Mouse (Mus musculus) small intestine, adult 2 months (tissue): ENCODE results near the gene Fbf1. TPM values are rescaled to one million over a fixed set of nuclear protein-coding genes. Genes with fewer than 3 reads are reported as not detected.

Experiments used
- H3K27ac ChIP-seq: fragments of 200-500 bp; 2 replicates; pipeline ENCODE4 v1.5.1; 2012; ENCODE audit warnings: low read depth, low read length, control low read depth, inconsistent platforms; ENCODE audit not compliant: insufficient read depth
- H3K27me3 ChIP-seq: fragments of 200-500 bp; 2 replicates; pipeline ENCODE4 v1.6.1; 2012; ENCODE audit warnings: mild to moderate bottlenecking, moderate library complexity, low read length, inconsistent platforms; ENCODE audit not compliant: control insufficient read depth, insufficient read depth
- H3K36me3 ChIP-seq: fragments of 200-500 bp; 2 replicates; pipeline ENCODE4 v1.6.1; 2012; ENCODE audit warnings: mild to moderate bottlenecking, low read length, control low read depth, inconsistent platforms; ENCODE audit not compliant: control insufficient read depth, insufficient read depth
- H3K4me1 ChIP-seq: fragments of 200-500 bp; 2 replicates; pipeline ENCODE4 v1.6.1; 2012; ENCODE audit warnings: low read length, inconsistent platforms, mixed read lengths; ENCODE audit not compliant: control insufficient read depth, insufficient read depth, insufficient read length
- H3K4me3 ChIP-seq: fragments of 200-500 bp; 2 replicates; pipeline ENCODE4 v1.5.1; 2012; ENCODE audit warnings: low read depth, mild to moderate bottlenecking, control low read depth, inconsistent platforms, low read length, moderate library complexity
- CTCF ChIP-seq: fragments of 200-500 bp; IDR thresholded peaks from 2 replicates; pipeline ENCODE4 v1.5.1; 2012; ENCODE audit warnings: low read depth, mild to moderate bottlenecking, control low read depth, inconsistent platforms, low read length, moderate library complexity, mixed read lengths; ENCODE audit not compliant: insufficient replicate concordance, insufficient read length; ENCODE audit errors: extremely low read depth
- POLR2A ChIP-seq: fragments of 200-500 bp; IDR thresholded peaks from 2 replicates; pipeline ENCODE4 v1.6.1; 2012; ENCODE audit warnings: low read depth, mild to moderate bottlenecking, control low read depth, inconsistent platforms, low read length, moderate library complexity
- WGBS: fragments of 180-500 bp; shearing (Covaris S2); methylation state at CpG from one replicate; pipeline ENCODE4 v1.1.7; 2018; 5-methylcytosine and 5-hydroxymethylcytosine counted together
- polyA plus RNA-seq: library from polyadenylated mRNA; depleted of rRNA; stranded (reverse); fragments of >200 nt; gene quantifications from 2 replicates; pipeline ENCODE4 v1.2.3, GENCODE M21; 2012

The Fbf1 gene
- polyA plus RNA-seq, 1 experiment, result 6.5 TPM

DNA sequence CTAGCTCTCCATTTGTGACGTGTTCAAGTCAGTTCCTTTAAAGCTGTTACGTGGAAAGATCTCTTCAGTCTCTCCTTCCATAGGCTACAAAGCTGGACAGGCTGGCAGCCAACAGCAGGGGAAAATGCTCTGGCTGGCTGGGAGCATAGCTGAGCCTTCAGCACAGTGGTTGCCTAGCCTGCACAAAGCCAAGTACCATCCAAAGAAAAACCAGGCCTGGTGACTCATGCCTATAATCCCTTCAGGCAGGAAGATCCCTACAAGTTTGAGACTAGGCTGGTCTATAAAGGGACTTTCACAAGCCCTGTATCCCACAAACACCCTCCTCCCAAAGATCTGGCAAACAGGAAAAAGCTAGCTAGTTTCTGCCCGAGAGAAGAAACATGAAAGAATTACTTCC, 17.9 kb upstream of the Fbf1 start:
- Histone ChIP-seq H3K4me1 (peaks cover 4% of the 10 kb centered on the region; the same call in 1 of the 2 replicates), H3K36me3 (peaks cover 74% of the 10 kb centered on the region), H3K27ac (no peak overlapping the region), H3K27me3 (no peaks in the 10 kb centered on the region), H3K4me3 (no peak overlapping the region)
- TF ChIP-seq CTCF (no peak), POLR2A (no peak)
- 84% methylated on average over 3 of the region's 3 CpGs for WGBS

DNA sequence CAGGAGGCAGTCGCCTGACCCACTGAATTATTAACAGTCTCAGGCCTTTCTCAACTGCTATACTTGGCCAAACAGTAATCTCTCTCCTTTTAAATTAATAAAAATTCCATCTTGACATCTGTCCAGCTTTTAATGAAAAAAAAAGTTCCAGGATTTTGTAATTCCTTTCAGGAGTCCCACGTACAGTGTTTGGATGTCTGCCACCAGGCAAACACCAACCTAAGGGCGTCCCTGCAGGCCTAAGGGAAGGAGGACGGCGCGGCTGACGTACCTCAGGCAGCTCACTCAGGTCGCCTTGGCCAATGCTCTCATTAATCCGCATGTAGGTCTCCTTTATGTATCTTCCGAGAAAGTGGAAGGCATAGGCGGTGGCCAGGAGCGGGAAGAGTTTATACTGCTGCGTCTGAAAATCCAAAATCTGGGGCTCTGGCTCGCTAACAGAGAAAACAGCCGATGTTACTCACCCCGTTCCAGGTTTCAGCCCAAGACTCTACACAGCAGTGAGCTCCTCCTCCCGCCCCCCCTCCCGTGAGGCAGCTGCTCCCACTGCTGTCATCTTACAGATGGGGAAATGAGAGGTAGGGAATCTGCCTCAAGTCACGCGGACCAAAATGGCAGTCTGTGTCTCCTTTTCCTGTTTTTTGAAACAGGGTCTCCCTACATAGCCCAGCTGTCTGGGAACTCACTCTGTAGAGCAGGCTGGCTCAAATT, 10.6 kb upstream of the Fbf1 start:
- Histone ChIP-seq H3K4me3 (no peak overlapping the region), H3K27ac (no peak overlapping the region), H3K36me3 (peaks cover 85% of the 10 kb centered on the region), H3K4me1 (no peaks in the 10 kb centered on the region), H3K27me3 (no peaks in the 10 kb centered on the region)
- 88% methylated on average over 20 of the region's 20 CpGs for WGBS
- TF ChIP-seq CTCF (no peak), POLR2A (no peak)

DNA sequence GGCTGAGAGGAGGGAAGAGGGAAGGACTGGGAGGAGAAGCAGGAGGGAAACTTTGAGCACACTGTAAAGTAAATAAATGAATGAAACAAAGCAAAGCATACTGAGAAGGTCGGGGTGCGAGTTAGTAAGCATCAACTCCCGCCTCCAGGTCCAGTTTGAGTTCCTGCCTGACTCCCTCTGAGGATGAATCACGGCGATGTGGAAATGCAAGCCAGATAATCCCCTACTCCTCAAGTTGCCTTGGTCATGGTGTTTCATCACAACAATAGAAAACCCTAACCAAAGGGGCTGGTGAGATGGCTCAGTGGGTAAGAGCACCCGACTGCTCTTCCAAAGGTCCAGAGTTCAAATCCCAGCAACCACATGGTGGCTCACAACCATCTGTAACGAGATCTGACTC, 8.0 kb upstream of the Fbf1 start:
- no peaks in the 10 kb centered on the region for H3K4me1 ChIP-seq
- no peak overlapping the region for H3K27ac ChIP-seq
- H3K4me3 ChIP-seq, result no peak overlapping the region
- TF ChIP-seq POLR2A (no peak), CTCF (no peak)
- peaks cover 84% of the 10 kb centered on the region for H3K36me3 ChIP-seq
- 87% methylated on average over 7 of the region's 7 CpGs for WGBS
- H3K27me3 ChIP-seq, result no peaks in the 10 kb centered on the region

DNA sequence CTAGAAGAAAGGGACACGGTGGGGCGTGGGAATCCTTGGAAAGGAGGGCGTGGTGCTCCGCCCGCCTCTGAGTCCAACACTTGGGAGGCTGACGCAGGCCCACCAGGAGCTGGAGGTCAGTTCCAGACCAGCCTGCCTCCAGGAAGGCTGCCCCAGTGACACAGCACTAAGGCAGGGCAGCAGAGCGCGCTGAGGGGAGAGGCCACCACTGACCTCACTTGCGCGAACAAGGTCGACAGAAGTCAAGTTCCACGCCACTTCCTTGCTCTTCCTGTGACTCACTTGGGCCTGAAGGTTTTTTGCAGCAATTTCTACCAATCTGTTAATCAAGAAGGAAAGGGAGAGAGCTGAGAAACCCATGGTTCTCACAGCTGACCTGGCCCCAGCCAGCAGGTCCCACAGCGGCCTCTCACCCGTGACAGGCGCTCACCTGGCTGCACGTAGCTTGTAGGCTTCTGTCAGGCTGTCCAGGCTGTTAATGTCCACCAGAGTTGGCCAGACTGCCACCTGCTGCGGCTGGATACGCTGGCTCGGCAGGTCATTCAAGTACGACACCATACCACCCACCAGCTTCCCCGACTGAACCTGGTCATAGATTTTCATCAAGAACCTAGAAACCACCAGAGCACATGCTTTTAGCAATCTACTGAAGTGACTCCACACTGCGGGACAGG, 6.9 kb upstream of the Fbf1 start:
- no peak overlapping the region for H3K27ac ChIP-seq
- H3K27me3 ChIP-seq, result no peaks in the 10 kb centered on the region
- peaks cover 75% of the 10 kb centered on the region for H3K36me3 ChIP-seq
- TF ChIP-seq POLR2A (no peak), CTCF (no peak)
- no peak overlapping the region for H3K4me3 ChIP-seq
- no peaks in the 10 kb centered on the region; the same call in 1 of the 2 replicates for H3K4me1 ChIP-seq
- WGBS, result 88% methylated on average over 22 of the region's 22 CpGs

DNA sequence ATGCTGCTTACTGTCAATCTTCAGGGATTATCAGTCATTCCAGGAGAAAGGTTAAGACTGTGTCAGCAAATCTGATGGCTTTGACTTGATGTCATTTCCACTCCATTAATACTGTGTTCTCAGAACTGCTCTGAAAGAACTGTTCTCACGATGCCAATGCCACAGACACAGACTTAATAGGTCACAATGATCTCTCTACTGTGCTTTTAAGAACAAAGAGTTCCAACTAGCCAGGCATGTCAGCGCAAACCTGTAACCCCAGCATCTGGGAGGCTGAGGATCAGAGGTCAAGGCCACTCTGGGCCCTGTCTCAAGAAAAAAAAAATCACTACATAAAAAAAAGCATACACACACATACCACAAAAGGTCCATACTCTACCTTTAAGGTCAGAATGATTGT, 4.0 kb upstream of the Fbf1 start:
- Histone ChIP-seq H3K36me3 (peaks cover 49% of the 10 kb centered on the region), H3K27me3 (no peaks in the 10 kb centered on the region), H3K4me3 (no peak overlapping the region), H3K27ac (no peak overlapping the region), H3K4me1 (peaks cover 3% of the 10 kb centered on the region; the same call in 1 of the 2 replicates)
- TF ChIP-seq CTCF, result no peak
- no peak for TF ChIP-seq POLR2A
- WGBS, result 77% methylated on average over 2 of the region's 2 CpGs

DNA sequence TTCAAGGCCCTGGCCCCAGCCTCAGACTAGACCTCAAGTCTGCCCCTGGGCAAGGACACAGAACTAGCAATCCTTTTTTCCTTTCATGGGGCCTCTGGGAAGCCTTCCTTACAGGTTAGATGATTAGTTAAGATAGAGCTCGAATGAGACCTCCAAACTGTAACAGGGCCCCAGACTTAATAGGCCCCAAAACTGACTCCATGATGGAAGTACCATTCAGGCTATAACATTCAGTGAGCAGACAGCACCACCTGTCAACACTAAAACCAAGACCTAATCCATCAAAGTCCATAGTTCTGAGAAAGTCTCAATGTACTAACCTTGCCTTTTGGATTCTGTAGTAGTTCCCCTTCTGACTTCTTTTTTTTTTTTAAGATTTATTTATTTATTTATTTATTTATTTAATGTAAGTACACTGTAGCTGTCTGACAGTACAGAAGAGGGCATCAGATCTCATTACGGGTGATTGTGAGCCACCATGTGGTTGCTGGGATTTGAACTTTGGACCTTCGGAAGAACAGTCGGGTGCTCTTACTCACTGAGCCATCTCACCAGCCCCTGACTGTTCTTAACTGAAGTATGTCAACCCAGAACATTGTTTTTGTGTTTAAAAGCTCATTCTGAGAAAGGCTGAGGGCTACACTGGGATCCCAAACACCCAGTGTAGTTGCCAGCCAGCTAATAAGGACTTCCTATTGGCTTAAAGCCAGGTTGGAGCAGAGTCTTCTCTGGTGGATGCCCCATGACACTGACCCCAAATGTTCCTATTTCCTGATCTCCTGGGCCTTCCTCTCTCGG, 2.2 kb upstream of the Fbf1 start:
- WGBS, result 35% methylated on average over 5 of the region's 5 CpGs
- Histone ChIP-seq H3K36me3 (peaks cover 35% of the 10 kb centered on the region), H3K27ac (no peak overlapping the region), H3K27me3 (no peaks in the 10 kb centered on the region), H3K4me1 (peaks cover 3% of the 10 kb centered on the region; the same call in 1 of the 2 replicates), H3K4me3 (no peak overlapping the region)
- TF ChIP-seq CTCF (no peak), POLR2A (no peak)

DNA sequence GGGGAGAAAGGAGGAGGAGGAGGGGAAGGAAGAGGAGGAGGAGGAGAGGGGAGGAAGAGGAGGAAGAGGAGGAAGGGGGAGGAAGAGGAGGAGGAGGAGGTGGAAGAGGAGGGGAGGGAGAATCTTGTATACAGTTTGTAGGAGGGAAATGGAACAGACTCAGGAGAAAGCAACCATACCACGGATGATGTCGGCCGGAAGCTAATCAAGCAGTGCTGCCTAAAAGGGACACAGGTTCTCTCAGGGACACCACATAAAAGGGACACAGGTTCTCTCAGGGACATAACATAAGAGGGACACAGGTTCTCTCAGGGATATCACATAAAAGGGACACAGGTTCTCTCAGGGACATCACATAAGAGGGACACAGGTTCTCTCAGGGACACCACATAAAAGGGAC, 1.2 kb upstream of the Fbf1 start:
- H3K36me3 ChIP-seq, result peaks cover 25% of the 10 kb centered on the region
- H3K27me3 ChIP-seq, result no peaks in the 10 kb centered on the region
- no peak overlapping the region for H3K4me3 ChIP-seq
- 85% methylated on average over 3 of the region's 3 CpGs for WGBS
- H3K4me1 ChIP-seq, result peaks cover 3% of the 10 kb centered on the region; the same call in 1 of the 2 replicates
- TF ChIP-seq POLR2A (no peak), CTCF (no peak)
- H3K27ac ChIP-seq, result no peak overlapping the region
